Mouse (Mus musculus) ES-Bruce4 (cell line): ENCODE results near the gene Utp11.

Source experiments
- CTCF ChIP-seq: IDR thresholded peaks from one replicate; pipeline ENCODE4 v1.8.1; 2011; ENCODE audit warnings: low read depth, low read length
- EP300 ChIP-seq: IDR thresholded peaks from 2 replicates; pipeline ENCODE4 v1.6.1; 2011; ENCODE audit warnings: low read depth, low read length; ENCODE audit not compliant: insufficient read depth
- POLR2A ChIP-seq: IDR thresholded peaks from one replicate; pipeline ENCODE4 v1.8.1; 2011; ENCODE audit warnings: low read length; ENCODE audit not compliant: insufficient read depth

DNA sequence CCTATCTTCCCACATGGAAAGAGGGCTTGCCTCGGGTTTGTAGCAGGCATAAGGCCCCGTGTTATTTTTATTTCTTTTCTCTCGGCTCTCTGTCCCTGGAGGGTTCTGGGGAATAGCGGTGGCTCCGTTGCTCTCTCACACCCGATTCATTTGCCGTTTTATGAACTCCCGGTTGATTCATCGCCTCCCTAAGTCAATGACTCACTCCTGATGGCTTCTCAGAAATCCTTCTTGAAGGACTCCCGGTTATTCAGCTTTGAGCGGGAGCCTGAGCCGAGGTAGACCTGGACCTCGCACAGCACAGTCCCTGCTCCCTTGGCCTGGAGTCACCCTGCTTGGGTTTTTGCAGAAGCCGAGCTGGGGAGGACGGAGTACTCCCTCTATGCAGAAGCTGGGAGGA is 28.8 kb downstream of the Utp11 start:
- TF ChIP-seq CTCF = no peak
- TF ChIP-seq EP300 = no peak
- no peak for TF ChIP-seq POLR2A
